Comparison of ENCODE assay signal across 12 mouse cellular contexts in genomic region chr11:12232743-12233125, GRCm38 (mm10).
DNase-seq lines count a peak whose midpoint lies in the region; ATAC-seq and TF ChIP-seq lines count a peak whose summit lies in the region.
"Had no signal": no experiment of that assay in that cellular context is flagged by ENCODE, and none has a peak within 500 bp of the region (broad histone marks: within the 10 kb centered on the region; RNA-seq: fewer than 3 reads in every experiment).

No protein-coding gene starts in this region.

- WGBS in cerebellum, adult 2 months = 5% methylated on average over 3 of the region's 3 CpGs
- 60% methylated on average over 3 of the region's 3 CpGs for WGBS in kidney, adult 2 months
- 76% methylated on average over 3 of the region's 3 CpGs for WGBS in midbrain, embryonic 14.5 days
- 80% methylated on average over 3 of the region's 3 CpGs for WGBS in midbrain, embryonic 13.5 days

- H3K4me3 ChIP-seq in cerebellum, adult 2 months (replicated peaks; ENCODE audit: insufficient read depth, low read depth, low read length) = no peak overlapping the region
- no peak overlapping the region for H3K4me3 ChIP-seq in kidney, adult 2 months (ENCODE audit: insufficient read depth, low read depth, low read length)
- H3K4me3 ChIP-seq in midbrain, embryonic 14.5 days (replicated peaks; ENCODE audit: low read depth, low read length) = no peak overlapping the region
- H3K4me3 ChIP-seq in midbrain, embryonic 13.5 days (replicated peaks) = no peak overlapping the region
- H3K4me3 ChIP-seq: embryonic facial prominence, embryonic 13.5 days; hindbrain, embryonic 15.5 days had no signal

- no peak overlapping the region for H3K4me2 ChIP-seq in midbrain, embryonic 14.5 days (ENCODE audit: low read length)
- no peak overlapping the region for H3K4me2 ChIP-seq in midbrain, embryonic 13.5 days (replicated peaks)
- H3K4me2 ChIP-seq: embryonic facial prominence, embryonic 13.5 days; hindbrain, embryonic 15.5 days had no signal

- no peak for ATAC-seq in midbrain, embryonic 14.5 days (ENCODE audit: low FRiP score, low TSS enrichment)
- ATAC-seq in midbrain, embryonic 13.5 days = no peak; the same call in 1 of the 2 replicates

- no peak overlapping the region for H3K9ac ChIP-seq in midbrain, embryonic 14.5 days (replicated peaks; ENCODE audit: low read length)
- H3K9ac ChIP-seq in midbrain, embryonic 13.5 days (replicated peaks) = no peak overlapping the region
- H3K9ac ChIP-seq: embryonic facial prominence, embryonic 13.5 days; hindbrain, embryonic 15.5 days had no signal

- no peak overlapping the region for H3K27ac ChIP-seq in cerebellum, adult 2 months (ENCODE audit: insufficient read depth, low read length)
- H3K27ac ChIP-seq in kidney, adult 2 months (ENCODE audit: insufficient read depth, low read depth, low read length) = no peak overlapping the region
- H3K27ac ChIP-seq in midbrain, embryonic 14.5 days (replicated peaks; ENCODE audit: low read depth, low read length) = no peak overlapping the region
- no peak overlapping the region for H3K27ac ChIP-seq in midbrain, embryonic 13.5 days
- H3K27ac ChIP-seq: embryonic facial prominence, embryonic 13.5 days had no signal

- H3K27me3 ChIP-seq in cerebellum, adult 2 months (ENCODE audit: control insufficient read depth, insufficient read depth, low read length) = no peaks in the 10 kb centered on the region; the same call in 1 of the 2 replicates
- no peaks in the 10 kb centered on the region for H3K27me3 ChIP-seq in kidney, adult 2 months (replicated peaks; ENCODE audit: control insufficient read depth, insufficient read depth, low read length)
- H3K27me3 ChIP-seq in midbrain, embryonic 14.5 days (ENCODE audit: control insufficient read depth, insufficient read depth, low read length) = no peaks in the 10 kb centered on the region
- no peaks in the 10 kb centered on the region for H3K27me3 ChIP-seq in midbrain, embryonic 13.5 days
- H3K27me3 ChIP-seq: CH12.LX; embryonic facial prominence, embryonic 13.5 days had no signal

- no peak for TF ChIP-seq POLR2A in cerebellum, adult 2 months (IDR thresholded peaks at IDR 0.05; ENCODE audit: borderline replicate concordance, insufficient read depth, low read length)
- no peak for TF ChIP-seq POLR2A in kidney, adult 2 months (IDR thresholded peaks at IDR 0.05; ENCODE audit: low read depth, low read length)

- H3K36me3 ChIP-seq in kidney, adult 2 months (ENCODE audit: control insufficient read depth, insufficient read depth, low read length) = no peaks in the 10 kb centered on the region
- H3K36me3 ChIP-seq in midbrain, embryonic 14.5 days (ENCODE audit: control insufficient read depth, insufficient read depth, low read length) = no peaks in the 10 kb centered on the region
- H3K36me3 ChIP-seq in midbrain, embryonic 13.5 days = no peaks in the 10 kb centered on the region
- H3K36me3 ChIP-seq: embryonic facial prominence, embryonic 13.5 days had no signal

- no peak for TF ChIP-seq CTCF in cerebellum, adult 2 months (IDR thresholded peaks at IDR 0.05; ENCODE audit: borderline replicate concordance, insufficient read depth, low read depth, low read length)
- TF ChIP-seq CTCF in kidney, adult 2 months (conservative IDR thresholded peaks at IDR 0.05; ENCODE audit: insufficient read depth, insufficient read length, low read depth, low read length) = no peak

- peak; percentile 13 to 20 for DNase-seq in cerebellum, adult 18-20 months
- no peak for DNase-seq in cerebellum, adult 2 months
- peak; percentile 3 for DNase-seq in kidney, adult 2 months
- DNase-seq in kidney, postnatal 4 days = no peak
- peak; percentile 24 for DNase-seq in midbrain, embryonic 14.5 days
- peak; percentile 66 to 67 for DNase-seq in cerebellum, postnatal 10 days
- no peak for DNase-seq in embryo, embryonic 9.5 days (ENCODE audit: extremely low spot score)
- DNase-seq: thymus, postnatal 25 days had no signal

- peaks cover 22% of the 10 kb centered on the region for H3K4me1 ChIP-seq in cerebellum, adult 2 months (ENCODE audit: control insufficient read depth, insufficient read depth, low read length)
- peaks cover 3% of the 10 kb centered on the region; the same call in 1 of the 2 replicates for H3K4me1 ChIP-seq in kidney, adult 2 months (ENCODE audit: control insufficient read depth, insufficient read depth, low read length)
- H3K4me1 ChIP-seq in midbrain, embryonic 14.5 days (ENCODE audit: control insufficient read depth, insufficient read depth, low read length) = no peaks in the 10 kb centered on the region
- H3K4me1 ChIP-seq in midbrain, embryonic 13.5 days (replicated peaks) = no peaks in the 10 kb centered on the region

- H3K9me3 ChIP-seq in midbrain, embryonic 14.5 days (ENCODE audit: control insufficient read depth, low read length) = no peaks in the 10 kb centered on the region
- H3K9me3 ChIP-seq in midbrain, embryonic 13.5 days = no peaks in the 10 kb centered on the region
- H3K9me3 ChIP-seq: embryonic facial prominence, embryonic 13.5 days; hindbrain, embryonic 15.5 days had no signal

Comparison
In these comparisons a context has a peak if more than half of its experiments do, and no peak if none do; other contexts are left out.
1. DNase-seq: peak in cerebellum, adult 18-20 months (2 of 2), kidney, adult 2 months (single experiment), midbrain, embryonic 14.5 days (single experiment) and cerebellum, postnatal 10 days (2 of 2); none in cerebellum, adult 2 months (0 of 2), kidney, postnatal 4 days (0 of 2) and embryo, embryonic 9.5 days (single experiment).